22 mouse cellular contexts compared by ENCODE assay signal in genomic region chr7:100999623-101000022, GRCm38 (mm10).
"Had no signal": no experiment of that assay in that cellular context is flagged by ENCODE, and none has a peak within 500 bp of the region (broad histone marks: within the 10 kb centered on the region; RNA-seq: fewer than 3 reads in every experiment).

No protein-coding gene starts in this region.

- ATAC-seq: liver, postnatal 0 days; midbrain, embryonic 15.5 days had no signal

- H3K9me3 ChIP-seq: limb, embryonic 12.5 days; limb, embryonic 15.5 days; megakaryocyte, embryonic 14.5 days; midbrain, embryonic 10.5 days; midbrain, embryonic 15.5 days; neural tube, embryonic 12.5 days; neural tube, embryonic 15.5 days; stomach, embryonic 15.5 days had no signal

- DNase-seq: kidney, adult 18-20 months; kidney, adult 9 months; kidney, postnatal 14 days; left cerebral cortex, postnatal 4 days; liver, postnatal 0 days; lung, postnatal 36 days; right cerebral cortex, adult 18-20 months; right cerebral cortex, postnatal 14 days; spleen, adult 18-20 months; thymus, adult 2 months; thymus, postnatal 14 days; thymus, postnatal 4 days had no signal

- H3K4me3 ChIP-seq: limb, embryonic 12.5 days; limb, embryonic 15.5 days; megakaryocyte, embryonic 14.5 days; midbrain, embryonic 10.5 days; midbrain, embryonic 15.5 days; neural tube, embryonic 12.5 days; neural tube, embryonic 15.5 days; stomach, embryonic 15.5 days had no signal

- H3K4me2 ChIP-seq: limb, embryonic 12.5 days; limb, embryonic 15.5 days; liver, embryonic 11.5 days; midbrain, embryonic 15.5 days; neural tube, embryonic 12.5 days; neural tube, embryonic 15.5 days; stomach, embryonic 15.5 days had no signal

- H3K9ac ChIP-seq: limb, embryonic 12.5 days; limb, embryonic 15.5 days; liver, embryonic 14.5 days; liver, postnatal 0 days; midbrain, embryonic 15.5 days; neural tube, embryonic 12.5 days; neural tube, embryonic 15.5 days; stomach, embryonic 15.5 days had no signal

- H3K36me3 ChIP-seq: limb, embryonic 12.5 days; limb, embryonic 15.5 days; midbrain, embryonic 10.5 days; midbrain, embryonic 15.5 days; neural tube, embryonic 12.5 days; neural tube, embryonic 15.5 days; stomach, embryonic 15.5 days had no signal

- H3K4me1 ChIP-seq: midbrain, embryonic 10.5 days; midbrain, embryonic 15.5 days; neural tube, embryonic 12.5 days; neural tube, embryonic 15.5 days had no signal

- H3K27ac ChIP-seq: limb, embryonic 12.5 days; limb, embryonic 15.5 days; liver, embryonic 14.5 days; midbrain, embryonic 10.5 days; midbrain, embryonic 15.5 days; neural tube, embryonic 12.5 days; neural tube, embryonic 15.5 days; stomach, embryonic 15.5 days had no signal

- H3K27me3 ChIP-seq: limb, embryonic 12.5 days; limb, embryonic 15.5 days; midbrain, embryonic 15.5 days; neural tube, embryonic 12.5 days; neural tube, embryonic 15.5 days; stomach, embryonic 15.5 days had no signal
